In the genomic region with DNA sequence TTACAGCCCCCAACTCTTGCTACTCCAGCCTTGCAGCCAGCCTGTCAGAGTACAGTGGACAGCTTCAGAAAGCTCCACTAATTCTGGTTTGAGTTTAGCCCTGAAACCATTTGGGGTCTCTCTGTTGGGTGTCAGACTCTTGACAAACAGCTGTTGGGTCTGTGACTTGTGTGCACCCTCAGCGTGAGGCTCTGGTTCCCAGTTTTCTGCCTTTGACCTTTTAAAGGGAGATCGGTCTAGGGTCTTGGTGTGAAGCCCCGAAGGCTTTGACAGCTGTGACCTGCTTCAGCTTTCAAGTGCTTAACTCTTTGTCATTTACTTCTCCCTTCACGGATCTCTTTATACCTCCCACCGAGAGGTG, we compare ENCODE assay signal across 8 mouse cellular contexts. TPM values are rescaled to one million over a fixed set of nuclear protein-coding genes. Genes with fewer than 3 reads are reported as not detected.
DNase-seq lines count a peak whose midpoint lies in the region; ATAC-seq lines count a peak whose summit lies in the region.

No protein-coding gene starts in this region.

- no peak for ATAC-seq in kidney, embryonic 15.5 days (replicated peaks; ENCODE audit: low FRiP score)
- ATAC-seq in intestine, embryonic 15.5 days: no peak
- ATAC-seq in neural tube, embryonic 12.5 days (ENCODE audit: low FRiP score, low read depth): no peak

- H3K9me3 ChIP-seq in kidney, embryonic 15.5 days (replicated peaks): no peaks in the 10 kb centered on the region
- H3K9me3 ChIP-seq in intestine, embryonic 15.5 days: no peaks in the 10 kb centered on the region
- no peaks in the 10 kb centered on the region for H3K9me3 ChIP-seq in neural tube, embryonic 12.5 days

- H3K4me3 ChIP-seq in kidney, embryonic 15.5 days (replicated peaks): peak overlapping the region; percentile 95
- H3K4me3 ChIP-seq in intestine, embryonic 15.5 days (replicated peaks): peak overlapping the region; percentile 91
- peak overlapping the region; percentile 97 for H3K4me3 ChIP-seq in neural tube, embryonic 12.5 days

- H3K36me3 ChIP-seq in kidney, embryonic 15.5 days: peaks cover 35% of the 10 kb centered on the region
- H3K36me3 ChIP-seq in intestine, embryonic 15.5 days: peaks cover 22% of the 10 kb centered on the region
- peaks cover 32% of the 10 kb centered on the region for H3K36me3 ChIP-seq in neural tube, embryonic 12.5 days

- intact Hi-C loops in gastrocnemius, postnatal 36 days (cut with DNase I): no loop called here

- WGBS in kidney, embryonic 15.5 days: 2% methylated on average over 5 of the region's 5 CpGs
- 5% methylated on average over 5 of the region's 5 CpGs for WGBS in intestine, embryonic 15.5 days
- 2% methylated on average over 5 of the region's 5 CpGs for WGBS in neural tube, embryonic 12.5 days

- peak overlapping the region; percentile 94 for H3K9ac ChIP-seq in kidney, embryonic 15.5 days
- H3K9ac ChIP-seq in intestine, embryonic 15.5 days: peak overlapping the region; percentile 97
- peak overlapping the region; percentile 99 for H3K9ac ChIP-seq in neural tube, embryonic 12.5 days

- peaks cover 21% of the 10 kb centered on the region for H3K4me1 ChIP-seq in kidney, embryonic 15.5 days
- H3K4me1 ChIP-seq in intestine, embryonic 15.5 days (replicated peaks): peaks cover 12% of the 10 kb centered on the region; the same call in 1 of the 2 replicates
- H3K4me1 ChIP-seq in neural tube, embryonic 12.5 days: peaks cover 12% of the 10 kb centered on the region

- peak overlapping the region; percentile 97; the same call in 1 of the 2 replicates for H3K27ac ChIP-seq in kidney, embryonic 15.5 days
- no peak overlapping the region for H3K27ac ChIP-seq in intestine, embryonic 15.5 days
- H3K27ac ChIP-seq in neural tube, embryonic 12.5 days: no peak overlapping the region; the same call in 1 of the 2 replicates

- no peaks in the 10 kb centered on the region for H3K27me3 ChIP-seq in kidney, embryonic 15.5 days
- H3K27me3 ChIP-seq in intestine, embryonic 15.5 days (replicated peaks): no peaks in the 10 kb centered on the region
- no peaks in the 10 kb centered on the region for H3K27me3 ChIP-seq in neural tube, embryonic 12.5 days (replicated peaks)

- peak overlapping the region; percentile 77 for H3K4me2 ChIP-seq in kidney, embryonic 15.5 days
- peak overlapping the region; percentile 57 for H3K4me2 ChIP-seq in intestine, embryonic 15.5 days (replicated peaks)
- peak overlapping the region; percentile 80 for H3K4me2 ChIP-seq in neural tube, embryonic 12.5 days (replicated peaks)

- no peak for DNase-seq in kidney, postnatal 25 days
- peak; percentile 28 for DNase-seq in embryo, embryonic 11 days
- DNase-seq in frontal cortex, postnatal 25 days (ENCODE audit: low spot score in 2 of 2): no peak
- no peak for DNase-seq in layer of hippocampus, adult 9-10 months (ENCODE audit: low spot score)
- DNase-seq in gastrocnemius, postnatal 36 days: no peak

RNA-seq across cellular contexts. Expression of a gene that starts 1.2 kb away (rescaled TPM):
- 75.9 and 77.2 TPM in 2 replicates for polyA plus RNA-seq in kidney, embryonic 15.5 days (2015; fragmentation: Nextera tagmentation; extraction: Ambion mirVana)
- polyA plus RNA-seq in intestine, embryonic 15.5 days (2015; fragmentation: Nextera tagmentation; extraction: Ambion mirVana): 62.5 TPM in 2 replicates
- polyA plus RNA-seq in neural tube, embryonic 12.5 days (2016; fragmentation: Nextera tagmentation; extraction: Ambion mirVana): 174 and 177 TPM in 2 replicates
- total RNA-seq in gastrocnemius, postnatal 36 days (2021): 10 to 100 TPM; 39.2 to 46.4 TPM

RNA-seq across cellular contexts. Expression of a gene that starts 33.7 kb away (rescaled TPM):
- polyA plus RNA-seq in kidney, embryonic 15.5 days (2015; fragmentation: Nextera tagmentation; extraction: Ambion mirVana): 1,170 and 1,259 TPM in 2 replicates
- polyA plus RNA-seq in intestine, embryonic 15.5 days (2015; fragmentation: Nextera tagmentation; extraction: Ambion mirVana): 1,676 and 1,825 TPM in 2 replicates
- 879 and 909 TPM in 2 replicates for polyA plus RNA-seq in neural tube, embryonic 12.5 days (2016; fragmentation: Nextera tagmentation; extraction: Ambion mirVana)
- total RNA-seq in gastrocnemius, postnatal 36 days (2021): 100 to 1,000 TPM; 155 to 171 TPM

RNA-seq across cellular contexts. Expression of a gene that starts 38.2 kb away (rescaled TPM):
- 4.2 and 4.7 TPM in 2 replicates for polyA plus RNA-seq in kidney, embryonic 15.5 days (2015; fragmentation: Nextera tagmentation; extraction: Ambion mirVana)
- polyA plus RNA-seq in intestine, embryonic 15.5 days (2015; fragmentation: Nextera tagmentation; extraction: Ambion mirVana): 2.4 and 2.7 TPM in 2 replicates
- polyA plus RNA-seq in neural tube, embryonic 12.5 days (2016; fragmentation: Nextera tagmentation; extraction: Ambion mirVana): 3.1 and 3.9 TPM in 2 replicates
- 10 to 100 TPM in 1 of 2 experiments, 1 to 10 TPM in 1; 5.6 to 21.4 TPM for total RNA-seq in gastrocnemius, postnatal 36 days (2021)

RNA-seq across cellular contexts. Expression of a gene that starts 48.8 kb away (rescaled TPM):
- 45.1 and 45.9 TPM in 2 replicates for polyA plus RNA-seq in kidney, embryonic 15.5 days (2015; fragmentation: Nextera tagmentation; extraction: Ambion mirVana)
- 36.6 and 37.5 TPM in 2 replicates for polyA plus RNA-seq in intestine, embryonic 15.5 days (2015; fragmentation: Nextera tagmentation; extraction: Ambion mirVana)
- 61.3 and 61.4 TPM in 2 replicates for polyA plus RNA-seq in neural tube, embryonic 12.5 days (2016; fragmentation: Nextera tagmentation; extraction: Ambion mirVana)
- 10 to 100 TPM; 10.4 to 10.5 TPM for total RNA-seq in gastrocnemius, postnatal 36 days (2021)

RNA-seq across cellular contexts. Expression of a gene that starts 49.0 kb away (rescaled TPM):
- 82.8 and 92.6 TPM in 2 replicates for polyA plus RNA-seq in kidney, embryonic 15.5 days (2015; fragmentation: Nextera tagmentation; extraction: Ambion mirVana)
- 87.9 and 97.1 TPM in 2 replicates for polyA plus RNA-seq in intestine, embryonic 15.5 days (2015; fragmentation: Nextera tagmentation; extraction: Ambion mirVana)
- 109 and 115 TPM in 2 replicates for polyA plus RNA-seq in neural tube, embryonic 12.5 days (2016; fragmentation: Nextera tagmentation; extraction: Ambion mirVana)
- total RNA-seq in gastrocnemius, postnatal 36 days (2021): 10 to 100 TPM; 48.1 to 50.4 TPM
